Mouse (Mus musculus): ENCODE measurements around the gene Gm49396.

GRCm38 (mm10) chr7:30534633-30535577 is 28.2 kb upstream of the Gm49396 start, which contains the start of gene Arhgap33:
- TF ChIP-seq CTCF (IDR thresholded peaks at IDR 0.05; ENCODE audit: low read depth, low read length) (no peak), TAL1 (conservative IDR thresholded peaks at IDR 0.05; ENCODE audit: low read depth, low read length) (no peak), POLR2AphosphoS5 (IDR thresholded peaks at IDR 0.05; ENCODE audit: insufficient replicate concordance, low read depth, low read length) (no peak), GATA1 (IDR thresholded peaks at IDR 0.05; ENCODE audit: borderline replicate concordance, low read length) (no peak), GATA2 (IDR thresholded peaks at IDR 0.05; ENCODE audit: borderline replicate concordance, low read depth, low read length) (no peak)
